8 mouse cellular contexts compared by ENCODE assay signal in the genomic region with DNA sequence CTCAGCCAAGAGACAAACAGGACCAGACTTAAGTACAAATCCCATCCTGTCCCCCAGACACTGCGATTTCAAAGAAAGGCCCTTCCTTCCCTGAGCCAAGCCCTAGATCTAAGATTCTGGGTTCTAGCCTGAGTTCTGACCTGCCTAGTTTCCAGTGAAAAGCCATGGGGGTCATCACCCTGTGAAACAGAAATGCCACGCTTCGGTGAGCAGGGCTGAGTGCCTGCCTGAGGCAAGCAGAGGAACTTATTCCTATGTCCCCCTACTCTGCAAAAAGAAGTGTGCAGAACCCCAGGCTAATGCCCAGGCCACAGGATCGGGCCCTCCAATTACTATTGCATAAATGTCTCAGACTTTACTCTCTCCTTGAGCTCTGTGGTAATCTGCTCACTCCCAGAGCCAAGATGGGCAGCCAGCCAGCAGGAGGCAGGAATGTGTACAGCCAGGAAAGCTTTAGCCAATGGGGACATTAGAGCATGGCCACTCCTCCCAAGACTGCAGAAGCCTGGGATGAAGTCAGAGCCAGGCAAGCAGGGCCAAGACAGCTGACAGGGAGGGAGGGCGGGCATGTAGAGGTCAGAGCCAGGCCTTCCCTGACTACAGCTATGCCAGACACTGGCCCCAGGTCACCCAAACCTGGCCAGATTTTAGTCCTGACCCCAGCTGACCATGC. TPM values are rescaled to one million over a fixed set of nuclear protein-coding genes. Genes with fewer than 3 reads are reported as not detected.
DNase-seq lines count a peak whose midpoint lies in the region; ATAC-seq lines count a peak whose summit lies in the region.

No protein-coding gene starts in this region.

- DNase-seq in adrenal gland, adult 8-10 months, result peak; percentile 96
- peak; percentile 79 for DNase-seq in embryo, embryonic 11 days
- peak; percentile 98 for DNase-seq in gastrocnemius, postnatal 14 days
- DNase-seq in layer of hippocampus, postnatal 36 days, result peak; percentile 69 to 76
- peak; percentile 98 for DNase-seq in lung, postnatal 10 days
- DNase-seq in retina, postnatal 1 day, result peak; percentile 96

- peak; percentile 87 for ATAC-seq in hindbrain, embryonic 16.5 days
- no peak for ATAC-seq in CD4-positive, CD25-positive, alpha-beta regulatory T cell, adult 4 months

- 43% methylated on average over 5 of the region's 5 CpGs for WGBS in hindbrain, embryonic 16.5 days

- no peaks in the 10 kb centered on the region for H3K27me3 ChIP-seq in hindbrain, embryonic 16.5 days (replicated peaks; ENCODE audit: control insufficient read depth, insufficient read depth, low read length)

- H3K4me2 ChIP-seq in hindbrain, embryonic 16.5 days (ENCODE audit: low read length), result no peak overlapping the region

- peak overlapping the region; percentile 23 for H3K9ac ChIP-seq in hindbrain, embryonic 16.5 days (ENCODE audit: low read depth, low read length)

- intact Hi-C loops in gastrocnemius, postnatal 14 days (cut with DNase I; ENCODE audit: low total_unique reads), result no loop called here

- H3K4me1 ChIP-seq in hindbrain, embryonic 16.5 days (ENCODE audit: control insufficient read depth, insufficient read depth, low read depth, low read length), result peaks cover 27% of the 10 kb centered on the region

- no peak overlapping the region for H3K4me3 ChIP-seq in hindbrain, embryonic 16.5 days (ENCODE audit: low read length)

- H3K27ac ChIP-seq in hindbrain, embryonic 16.5 days (ENCODE audit: low read depth, low read length), result peak overlapping the region; percentile 75

- H3K9me3 ChIP-seq in hindbrain, embryonic 16.5 days (ENCODE audit: control insufficient read depth, low read length), result no peaks in the 10 kb centered on the region

- no peaks in the 10 kb centered on the region for H3K36me3 ChIP-seq in hindbrain, embryonic 16.5 days (ENCODE audit: control insufficient read depth, insufficient read depth, low read length)

RNA-seq across cellular contexts. Expression of gene Acot11, which starts 26.5 kb away (rescaled TPM):
- total RNA-seq in adrenal gland, adult 8-10 months (2022), result 10 to 100 TPM in 3 of 4 experiments, 1 to 10 TPM in 1; 7.7 to 65.3 (median 27.8) TPM
- total RNA-seq in gastrocnemius, postnatal 14 days (2021), result 10 to 100 TPM in 1 of 2 experiments, 1 to 10 TPM in 1; 8.4 to 15.9 TPM
- polyA plus RNA-seq in hindbrain, embryonic 16.5 days (2015; fragmentation: Nextera tagmentation; extraction: Ambion mirVana), result 2.7 and 3.2 TPM in 2 replicates
- 10 to 100 TPM; 50.8 to 52.0 TPM for total RNA-seq in layer of hippocampus, postnatal 36 days (2021)
- 10 to 100 TPM in 1 of 2 experiments, 1 to 10 TPM in 1; 2.5 to 10.2 TPM for polyA plus RNA-seq in CD4-positive, CD25-positive, alpha-beta regulatory T cell, adult 4 months (2017; shearing (Covaris generic))

RNA-seq across cellular contexts. Expression of gene Fam151a, which starts 44.6 kb away (rescaled TPM):
- total RNA-seq in adrenal gland, adult 8-10 months (2022), result under 1 TPM in 1 of 4 experiments, not detected in 3; 0.17 TPM
- not detected for total RNA-seq in gastrocnemius, postnatal 14 days (2021)
- not detected in 2 replicates for polyA plus RNA-seq in hindbrain, embryonic 16.5 days (2015; fragmentation: Nextera tagmentation; extraction: Ambion mirVana)
- not detected for total RNA-seq in layer of hippocampus, postnatal 36 days (2021)
- not detected for polyA plus RNA-seq in CD4-positive, CD25-positive, alpha-beta regulatory T cell, adult 4 months (2017; shearing (Covaris generic))

RNA-seq across cellular contexts. Expression of gene Mroh7, which starts 47.5 kb away (rescaled TPM):
- 1 to 10 TPM; 1.0 to 5.1 (median 3.2) TPM for total RNA-seq in adrenal gland, adult 8-10 months (2022)
- under 1 TPM; 0.31 to 0.35 TPM for total RNA-seq in gastrocnemius, postnatal 14 days (2021)
- polyA plus RNA-seq in hindbrain, embryonic 16.5 days (2015; fragmentation: Nextera tagmentation; extraction: Ambion mirVana), result 0.41 and 1.2 TPM in 2 replicates
- 1 to 10 TPM; 2.8 to 2.9 TPM for total RNA-seq in layer of hippocampus, postnatal 36 days (2021)
- polyA plus RNA-seq in CD4-positive, CD25-positive, alpha-beta regulatory T cell, adult 4 months (2017; shearing (Covaris generic)), result not detected
